Mouse (Mus musculus): ENCODE data around the gene Mast4. TPM values are rescaled to one million over a fixed set of nuclear protein-coding genes. Genes with fewer than 3 reads are reported as not detected.

Mast4 gene
- polyA plus RNA-seq, 1 experiment from 2014 or later = 2.8 TPM

GRCm38 (mm10) chr13:103285036-103285435, 49.3 kb downstream of the Mast4 start:
- H3K36me3 ChIP-seq (replicated peaks; ENCODE audit: insufficient read depth, low read length) = no peaks in the 10 kb centered on the region
- no peaks in the 10 kb centered on the region for H3K9me3 ChIP-seq (ENCODE audit: low read length)
- H3K9ac ChIP-seq (replicated peaks) = no peak overlapping the region
- no peak for DNase-seq
- no peaks in the 10 kb centered on the region for H3K4me1 ChIP-seq (ENCODE audit: insufficient read depth)
- no peak for TF ChIP-seq EP300 (IDR thresholded peaks at IDR 0.05; ENCODE audit: low read depth)
- no peak for TF ChIP-seq CTCF (IDR thresholded peaks at IDR 0.05; ENCODE audit: low read depth)
- H3K27ac ChIP-seq (ENCODE audit: low read depth) = no peak overlapping the region
- no peak overlapping the region for H3K4me2 ChIP-seq (ENCODE audit: low read depth, low read length)
- H3K4me3 ChIP-seq (ENCODE audit: low read depth, low read length) = no peak overlapping the region
- whole genome bisulfite sequencing (ENCODE audit: insufficient replicate concordance) = 77% methylated on average over 7 of the region's 7 CpGs
- ATAC-seq = no peak
- H3K27me3 ChIP-seq (ENCODE audit: insufficient read depth, low read length) = no peaks in the 10 kb centered on the region

GRCm38 (mm10) chr13:103270856-103271391, 63.4 kb downstream of the Mast4 start:
- Histone ChIP-seq H3K27ac (ENCODE audit: low read depth) (no peak overlapping the region), H3K4me2 (ENCODE audit: low read depth, low read length) (no peak overlapping the region), H3K4me3 (ENCODE audit: low read depth, low read length) (no peak overlapping the region), H3K27me3 (ENCODE audit: insufficient read depth, low read length) (no peaks in the 10 kb centered on the region), H3K9me3 (ENCODE audit: low read length) (no peaks in the 10 kb centered on the region), H3K4me1 (ENCODE audit: insufficient read depth) (no peaks in the 10 kb centered on the region), H3K9ac (replicated peaks) (no peak overlapping the region), H3K36me3 (replicated peaks; ENCODE audit: insufficient read depth, low read length) (no peaks in the 10 kb centered on the region)
- 66% methylated on average over 9 of the region's 9 CpGs for WGBS (ENCODE audit: insufficient replicate concordance)
- ATAC-seq (no peak), DNase-seq (no peak)
- TF ChIP-seq CTCF (IDR thresholded peaks at IDR 0.05; ENCODE audit: low read depth) (no peak), EP300 (IDR thresholded peaks at IDR 0.05; ENCODE audit: low read depth) (no peak)

GRCm38 (mm10) chr13:103262707-103263106, 71.6 kb downstream of the Mast4 start:
- no peak overlapping the region for H3K9ac ChIP-seq (replicated peaks)
- no peaks in the 10 kb centered on the region for H3K27me3 ChIP-seq (ENCODE audit: insufficient read depth, low read length)
- no peak for ATAC-seq
- 72% methylated on average over 3 of the region's 3 CpGs for WGBS (ENCODE audit: insufficient replicate concordance)
- H3K4me2 ChIP-seq (ENCODE audit: low read depth, low read length) = no peak overlapping the region
- TF ChIP-seq CTCF (IDR thresholded peaks at IDR 0.05; ENCODE audit: low read depth) (no peak), EP300 (IDR thresholded peaks at IDR 0.05; ENCODE audit: low read depth) (no peak)
- H3K9me3 ChIP-seq (ENCODE audit: low read length) = no peaks in the 10 kb centered on the region
- H3K36me3 ChIP-seq (replicated peaks; ENCODE audit: insufficient read depth, low read length) = no peaks in the 10 kb centered on the region
- no peaks in the 10 kb centered on the region for H3K4me1 ChIP-seq (ENCODE audit: insufficient read depth)
- H3K4me3 ChIP-seq (ENCODE audit: low read depth, low read length) = no peak overlapping the region
- no peak for DNase-seq
- H3K27ac ChIP-seq (ENCODE audit: low read depth) = no peak overlapping the region

- no peak overlapping the region for H3K9ac ChIP-seq (replicated peaks)
- H3K27me3 ChIP-seq (ENCODE audit: insufficient read depth, low read length) = no peaks in the 10 kb centered on the region
- WGBS (ENCODE audit: insufficient replicate concordance) = 73% methylated on average over 3 of the region's 3 CpGs
- H3K9me3 ChIP-seq (ENCODE audit: low read length) = no peaks in the 10 kb centered on the region
- no peaks in the 10 kb centered on the region for H3K36me3 ChIP-seq (replicated peaks; ENCODE audit: insufficient read depth, low read length)
- no peak overlapping the region for H3K4me2 ChIP-seq (ENCODE audit: low read depth, low read length)
- no peak for TF ChIP-seq EP300 (IDR thresholded peaks at IDR 0.05; ENCODE audit: low read depth)
- TF ChIP-seq CTCF (IDR thresholded peaks at IDR 0.05; ENCODE audit: low read depth) = no peak
- no peak overlapping the region for H3K4me3 ChIP-seq (ENCODE audit: low read depth, low read length)
- DNase-seq (no peak), ATAC-seq (no peak)
- H3K27ac ChIP-seq (ENCODE audit: low read depth) = no peak overlapping the region
- no peaks in the 10 kb centered on the region for H3K4me1 ChIP-seq (ENCODE audit: insufficient read depth)
Measured at GRCm38 (mm10) chr13:103262061-103262460, 72.2 kb downstream of the Mast4 start.

GRCm38 (mm10) chr13:103260414-103260813, 73.9 kb downstream of the Mast4 start:
- ATAC-seq (no peak), DNase-seq (no peak)
- TF ChIP-seq EP300 (IDR thresholded peaks at IDR 0.05; ENCODE audit: low read depth) (no peak), CTCF (IDR thresholded peaks at IDR 0.05; ENCODE audit: low read depth) (no peak)
- no peaks in the 10 kb centered on the region for H3K9me3 ChIP-seq (ENCODE audit: low read length)
- no peaks in the 10 kb centered on the region for H3K4me1 ChIP-seq (ENCODE audit: insufficient read depth)
- no peaks in the 10 kb centered on the region for H3K36me3 ChIP-seq (replicated peaks; ENCODE audit: insufficient read depth, low read length)
- WGBS (ENCODE audit: insufficient replicate concordance) = 68% methylated on average over 3 of the region's 3 CpGs
- H3K4me3 ChIP-seq (ENCODE audit: low read depth, low read length) = no peak overlapping the region
- no peaks in the 10 kb centered on the region for H3K27me3 ChIP-seq (ENCODE audit: insufficient read depth, low read length)
- H3K4me2 ChIP-seq (ENCODE audit: low read depth, low read length) = no peak overlapping the region
- no peak overlapping the region for H3K27ac ChIP-seq (ENCODE audit: low read depth)
- H3K9ac ChIP-seq (replicated peaks) = no peak overlapping the region

- Histone ChIP-seq H3K4me3 (ENCODE audit: low read depth, low read length) (no peak overlapping the region), H3K27ac (ENCODE audit: low read depth) (no peak overlapping the region), H3K36me3 (replicated peaks; ENCODE audit: insufficient read depth, low read length) (no peaks in the 10 kb centered on the region), H3K4me2 (ENCODE audit: low read depth, low read length) (no peak overlapping the region), H3K9me3 (ENCODE audit: low read length) (no peaks in the 10 kb centered on the region), H3K4me1 (ENCODE audit: insufficient read depth) (no peaks in the 10 kb centered on the region), H3K27me3 (ENCODE audit: insufficient read depth, low read length) (no peaks in the 10 kb centered on the region), H3K9ac (replicated peaks) (no peak overlapping the region)
- no peak for DNase-seq
- ATAC-seq = no peak
- WGBS (ENCODE audit: insufficient replicate concordance) = 54% methylated on average over 3 of the region's 3 CpGs
- no peak for TF ChIP-seq CTCF (IDR thresholded peaks at IDR 0.05; ENCODE audit: low read depth)
Measured at GRCm38 (mm10) chr13:103258106-103258505, 76.2 kb downstream of the Mast4 start.

- Histone ChIP-seq H3K36me3 (replicated peaks; ENCODE audit: insufficient read depth, low read length) (no peaks in the 10 kb centered on the region), H3K9ac (replicated peaks) (no peak overlapping the region), H3K27me3 (ENCODE audit: insufficient read depth, low read length) (no peaks in the 10 kb centered on the region), H3K9me3 (ENCODE audit: low read length) (no peaks in the 10 kb centered on the region), H3K4me1 (ENCODE audit: insufficient read depth) (no peaks in the 10 kb centered on the region), H3K4me2 (ENCODE audit: low read depth, low read length) (no peak overlapping the region), H3K27ac (ENCODE audit: low read depth) (no peak overlapping the region), H3K4me3 (ENCODE audit: low read depth, low read length) (no peak overlapping the region)
- DNase-seq (no peak), ATAC-seq (no peak)
- TF ChIP-seq EP300 (IDR thresholded peaks at IDR 0.05; ENCODE audit: low read depth) (no peak), CTCF (IDR thresholded peaks at IDR 0.05; ENCODE audit: low read depth) (no peak)
- 66% methylated on average over 3 of the region's 3 CpGs for WGBS (ENCODE audit: insufficient replicate concordance)
Measured at GRCm38 (mm10) chr13:103254861-103255260, 79.4 kb downstream of the Mast4 start.
